Mouse (Mus musculus): ENCODE measurements at regions not wholly inside any gene's neighbourhood (a gene's known extent, or its start where the extent isn't known, plus 50 kb on each side); places are given as distances from the start of the nearest gene placed in this dataset.

DNA sequence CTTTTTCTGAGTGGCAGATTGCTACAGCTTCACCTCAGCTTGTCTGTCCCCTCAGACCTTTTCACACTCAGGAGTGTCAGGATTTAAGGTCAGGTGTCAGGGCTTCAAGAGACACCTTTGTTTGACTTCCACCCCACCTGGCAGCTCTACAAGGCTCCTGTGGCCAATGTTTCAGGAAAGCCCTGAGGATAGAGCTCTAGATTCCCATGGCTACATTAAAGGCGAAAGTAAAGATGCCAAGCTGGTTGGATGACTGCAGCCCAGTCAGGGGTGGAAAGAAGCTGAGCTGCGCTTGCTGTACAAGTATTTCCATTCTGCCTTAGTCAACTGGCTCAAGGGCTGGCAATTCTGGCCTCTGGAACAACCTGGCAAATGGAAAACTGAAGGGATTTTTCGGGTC is 198.2 kb downstream of the Snx19 start:
- TF ChIP-seq GATA1 (IDR thresholded peaks at IDR 0.05; ENCODE audit: borderline replicate concordance, low read length) (no peak), FLI1 (IDR thresholded peaks at IDR 0.05; ENCODE audit: low read length) (no peak)

All from megakaryocyte, embryonic 14.5 days (primary cell).